Mouse (Mus musculus) liver, embryonic 15.5 days (tissue): ENCODE measurements around the gene A130010J15Rik. TPM values are rescaled to one million over a fixed set of nuclear protein-coding genes. Genes with fewer than 3 reads are reported as not detected.

Experiments used
- ATAC-seq: fragments of 200-750 bp; cut with Nextera tagmentation; 2 replicates; pipeline ENCODE4 v1.8.0; 2017; ENCODE audit warnings: moderate number of reproducible peaks, mild to moderate bottlenecking, moderate library complexity; ENCODE audit not compliant: insufficient read depth
- H3K27ac ChIP-seq: fragments of 300-500 bp; sonication (generic); replicated peaks from 2 replicates; pipeline ENCODE4 v1.5.1; 2015; ENCODE audit warnings: mild to moderate bottlenecking, inconsistent platforms
- H3K27me3 ChIP-seq: fragments of 300-500 bp; sonication (generic); 2 replicates; pipeline ENCODE4 v1.6.1; 2015; ENCODE audit warnings: mild to moderate bottlenecking, inconsistent platforms
- H3K36me3 ChIP-seq: fragments of 300-500 bp; sonication (generic); replicated peaks from 2 replicates; pipeline ENCODE4 v1.6.1; 2015; ENCODE audit warnings: moderate library complexity, mild to moderate bottlenecking, inconsistent platforms
- H3K4me1 ChIP-seq: fragments of 300-500 bp; sonication (generic); replicated peaks from 2 replicates; pipeline ENCODE4 v1.6.1; 2015; ENCODE audit warnings: inconsistent platforms
- H3K4me2 ChIP-seq: fragments of 300-500 bp; sonication (generic); 2 replicates; pipeline ENCODE4 v1.6.1; 2015; ENCODE audit warnings: moderate library complexity, mild to moderate bottlenecking, inconsistent platforms
- H3K4me3 ChIP-seq: fragments of 300-500 bp; sonication (generic); replicated peaks from 2 replicates; pipeline ENCODE4 v1.5.1; 2015; ENCODE audit warnings: mild to moderate bottlenecking, inconsistent platforms
- H3K9ac ChIP-seq: fragments of 300-500 bp; sonication (generic); 2 replicates; pipeline ENCODE4 v1.6.1; 2015; ENCODE audit warnings: moderate library complexity, mild to moderate bottlenecking, inconsistent platforms
- H3K9me3 ChIP-seq: fragments of 300-500 bp; sonication (generic); replicated peaks from 2 replicates; pipeline ENCODE4 v1.6.1; 2016; ENCODE audit warnings: inconsistent platforms
- WGBS: fragments of 180-500 bp; shearing (Covaris S2); methylation state at CpG from one replicate; pipeline ENCODE4 v1.1.7; 2015; ENCODE audit warnings: mixed read lengths; ENCODE audit not compliant: insufficient replicate concordance; 5-methylcytosine and 5-hydroxymethylcytosine counted together
- polyA plus RNA-seq: library from polyadenylated mRNA; unstranded; fragments of >200 nt; fragmentation: Nextera tagmentation; extraction: Ambion mirVana; gene quantifications from 2 replicates; pipeline ENCODE4 v1.2.1, GENCODE M21; 2015

Gene A130010J15Rik
- polyA plus RNA-seq, 1 experiment from 2014 or later = 3.9 TPM

DNA sequence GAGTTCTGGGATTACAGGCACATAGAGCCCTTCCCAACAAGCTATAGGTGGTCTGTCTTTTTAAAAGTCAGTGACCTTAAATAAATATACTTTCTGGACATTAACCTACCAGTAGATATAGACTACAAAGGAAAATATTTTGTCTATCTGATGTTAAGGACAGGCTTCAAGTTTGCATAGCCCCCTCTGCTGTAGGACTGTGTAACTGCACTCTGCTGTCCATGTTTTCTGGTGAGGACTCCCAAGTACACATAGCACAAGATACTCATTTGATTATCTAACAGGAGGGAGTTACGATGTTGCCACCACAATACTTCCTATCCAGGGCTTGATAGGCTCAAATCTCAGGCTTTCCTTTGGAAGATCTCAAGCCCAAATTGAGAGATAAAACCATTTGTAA lies 34.1 kb upstream of the A130010J15Rik start:
- no peak overlapping the region for H3K4me2 ChIP-seq
- ATAC-seq = no peak
- H3K27me3 ChIP-seq = 0 out of 2 replicates have a peak, but pooled peaks cover 8% of the 10 kb centered on the region
- H3K9me3 ChIP-seq = no peaks in the 10 kb centered on the region
- peaks cover 23% of the 10 kb centered on the region for H3K4me1 ChIP-seq
- H3K36me3 ChIP-seq = no peaks in the 10 kb centered on the region
- H3K4me3 ChIP-seq = no peak overlapping the region
- no peak overlapping the region for H3K27ac ChIP-seq
- H3K9ac ChIP-seq = no peak overlapping the region
- WGBS = 63% methylated on average over 1 of the region's 1 CpGs

DNA sequence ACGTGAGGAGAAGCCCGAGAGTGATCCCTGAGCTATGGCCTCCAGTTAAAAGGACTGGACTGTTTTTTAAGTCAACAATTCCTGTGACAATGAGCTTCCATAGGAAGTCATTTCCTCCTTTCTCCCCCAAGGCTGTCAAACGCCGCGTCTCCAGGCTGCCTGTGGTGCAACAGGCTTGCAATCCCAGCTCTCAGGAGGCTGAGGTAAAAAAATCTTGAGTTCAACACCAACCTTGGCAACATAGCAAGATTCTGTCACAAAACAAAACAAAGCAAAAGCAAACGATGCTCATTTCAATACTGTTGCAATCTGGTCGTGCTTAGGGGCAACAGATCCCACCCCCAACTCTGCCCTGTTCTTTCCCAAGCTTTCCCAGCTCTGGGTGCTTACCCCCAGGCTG lies 29.8 kb upstream of the A130010J15Rik start:
- Histone ChIP-seq H3K4me3 (no peak overlapping the region), H3K4me2 (no peak overlapping the region), H3K9ac (no peak overlapping the region), H3K36me3 (no peaks in the 10 kb centered on the region), H3K9me3 (no peaks in the 10 kb centered on the region), H3K4me1 (no peaks in the 10 kb centered on the region), H3K27ac (no peak overlapping the region), H3K27me3 (0 out of 2 replicates have a peak, but pooled peaks cover 8% of the 10 kb centered on the region)
- WGBS = 25% methylated on average over 7 of the region's 7 CpGs
- no peak for ATAC-seq

DNA sequence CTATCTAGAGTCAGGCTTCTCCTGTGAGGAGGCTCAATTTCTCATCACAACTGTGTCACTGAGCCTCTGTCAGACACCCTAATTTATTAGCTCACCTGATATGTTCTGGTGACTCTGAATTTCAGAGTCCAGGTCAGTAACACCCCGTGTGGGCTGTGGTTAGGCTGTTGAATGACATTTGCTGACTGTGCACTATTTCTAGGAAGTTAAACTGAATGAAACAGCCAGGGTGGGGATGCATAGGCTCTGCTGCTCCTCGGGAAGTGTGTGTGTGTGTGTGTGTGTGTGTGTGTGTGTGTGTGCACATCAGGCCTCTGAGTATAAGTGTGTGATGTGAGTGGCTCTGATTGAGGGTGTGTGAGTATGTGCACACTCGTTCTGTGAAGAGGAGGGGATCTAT lies 29.2 kb upstream of the A130010J15Rik start:
- no peaks in the 10 kb centered on the region for H3K36me3 ChIP-seq
- H3K4me2 ChIP-seq = no peak overlapping the region
- H3K4me1 ChIP-seq = no peaks in the 10 kb centered on the region
- H3K9ac ChIP-seq = no peak overlapping the region
- H3K27me3 ChIP-seq = 0 out of 2 replicates have a peak, but pooled peaks cover 8% of the 10 kb centered on the region
- no peak overlapping the region for H3K27ac ChIP-seq
- WGBS = 23% methylated on average over 3 of the region's 3 CpGs
- no peaks in the 10 kb centered on the region for H3K9me3 ChIP-seq
- no peak overlapping the region for H3K4me3 ChIP-seq
- ATAC-seq = no peak

DNA sequence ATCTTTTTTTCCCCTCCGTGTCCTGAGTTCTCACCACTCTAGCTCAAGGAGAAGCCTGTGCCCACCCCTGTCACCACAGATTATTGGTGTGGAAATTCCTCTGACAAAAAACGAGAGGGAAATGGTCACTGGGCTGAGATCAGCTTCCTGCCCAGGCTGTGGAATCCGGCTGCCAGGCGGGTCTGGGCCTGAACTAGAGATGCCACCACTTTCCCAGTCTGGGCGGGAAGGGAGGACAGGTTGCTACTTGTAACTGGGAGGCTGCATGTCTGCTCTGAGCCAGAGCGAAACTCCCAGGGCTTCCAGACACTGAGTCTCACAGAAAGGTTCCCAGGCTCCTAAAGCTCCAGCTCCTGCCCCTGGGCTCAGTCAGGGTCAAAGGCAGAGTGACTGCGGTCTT lies 26.7 kb upstream of the A130010J15Rik start:
- no peaks in the 10 kb centered on the region for H3K9me3 ChIP-seq
- H3K36me3 ChIP-seq = no peaks in the 10 kb centered on the region
- no peak overlapping the region for H3K4me2 ChIP-seq
- no peak for ATAC-seq
- H3K27ac ChIP-seq = no peak overlapping the region
- H3K27me3 ChIP-seq = 0 out of 2 replicates have a peak, but pooled peaks cover 8% of the 10 kb centered on the region
- H3K4me3 ChIP-seq = no peak overlapping the region
- 66% methylated on average over 7 of the region's 7 CpGs for WGBS
- no peaks in the 10 kb centered on the region for H3K4me1 ChIP-seq
- H3K9ac ChIP-seq = no peak overlapping the region

DNA sequence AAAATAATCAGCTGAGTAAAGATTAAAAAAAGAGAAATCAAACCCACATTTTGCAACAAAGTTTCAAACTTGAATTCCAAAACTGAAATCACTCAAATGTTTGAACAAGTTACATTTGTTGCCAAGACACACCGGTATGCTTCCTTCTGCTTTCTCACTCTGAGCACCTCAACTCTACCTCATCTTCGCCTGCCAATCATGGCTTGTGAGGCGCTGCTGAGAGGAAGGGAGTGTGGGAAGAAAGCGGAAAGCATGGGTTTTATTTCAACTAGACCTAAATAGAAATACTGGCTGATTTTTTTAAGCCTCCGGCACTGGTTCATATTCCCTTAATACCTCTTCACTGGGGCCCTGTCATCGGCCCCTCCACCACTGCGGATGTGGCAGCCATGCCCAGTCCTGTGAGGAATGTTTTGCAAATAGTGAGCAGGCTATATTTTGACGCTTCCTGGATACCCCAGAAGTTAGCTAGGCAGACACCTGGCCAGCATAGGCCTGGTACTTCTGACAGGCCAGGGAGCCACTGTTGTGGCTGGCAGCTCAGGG lies 25.3 kb upstream of the A130010J15Rik start:
- WGBS = 43% methylated on average over 8 of the region's 8 CpGs
- Histone ChIP-seq H3K4me2 (no peak overlapping the region), H3K27me3 (0 out of 2 replicates have a peak, but pooled peaks cover 4% of the 10 kb centered on the region), H3K9me3 (no peaks in the 10 kb centered on the region), H3K36me3 (no peaks in the 10 kb centered on the region), H3K27ac (no peak overlapping the region), H3K9ac (no peak overlapping the region), H3K4me3 (no peak overlapping the region), H3K4me1 (no peaks in the 10 kb centered on the region)
- no peak for ATAC-seq

DNA sequence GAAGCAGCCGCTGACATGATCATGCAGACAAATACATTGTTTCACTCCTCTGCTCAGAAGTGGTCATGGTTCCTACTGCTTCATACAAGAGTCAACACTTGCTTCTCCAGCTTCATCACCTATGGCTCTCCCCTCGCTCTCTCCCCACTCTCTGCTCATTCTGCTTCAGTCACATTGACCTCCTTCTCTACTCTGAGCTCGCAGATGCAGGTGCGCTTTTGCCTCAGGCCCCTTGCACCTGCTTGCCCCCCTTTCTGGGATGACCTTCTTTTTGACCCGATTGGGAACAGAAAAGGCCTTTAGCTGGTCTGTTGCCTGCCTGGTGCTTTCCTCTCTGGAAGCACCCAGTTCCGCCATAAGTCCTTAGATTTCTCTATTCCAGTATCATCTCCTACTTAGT lies 23.3 kb upstream of the A130010J15Rik start:
- H3K36me3 ChIP-seq = no peaks in the 10 kb centered on the region
- ATAC-seq = no peak
- no peak overlapping the region for H3K4me3 ChIP-seq
- H3K4me2 ChIP-seq = no peak overlapping the region
- peaks cover 10% of the 10 kb centered on the region for H3K27me3 ChIP-seq
- no peak overlapping the region for H3K27ac ChIP-seq
- H3K9ac ChIP-seq = no peak overlapping the region
- 65% methylated on average over 6 of the region's 6 CpGs for WGBS
- no peaks in the 10 kb centered on the region for H3K9me3 ChIP-seq
- no peaks in the 10 kb centered on the region for H3K4me1 ChIP-seq

DNA sequence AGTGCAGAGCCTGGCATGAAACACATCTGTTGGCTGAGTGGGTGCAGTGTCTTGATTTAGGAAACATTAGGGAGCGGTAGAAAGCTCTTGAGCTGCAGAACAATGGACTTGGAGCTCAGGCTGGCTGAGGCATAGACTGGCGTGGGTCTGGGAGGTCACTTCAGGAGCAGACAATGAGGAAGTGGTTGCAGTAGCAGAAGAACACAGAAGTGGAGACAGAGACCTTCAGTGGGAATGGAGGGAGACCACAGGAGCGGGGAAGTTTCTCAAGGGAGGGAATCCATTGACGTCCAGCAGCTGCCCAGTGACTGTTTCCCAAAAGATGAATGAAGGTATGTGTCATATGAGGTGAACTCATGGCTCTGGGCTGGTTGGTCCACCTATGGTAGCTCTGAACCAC lies 22.7 kb upstream of the A130010J15Rik start:
- 32% methylated on average over 4 of the region's 4 CpGs for WGBS
- H3K27me3 ChIP-seq = peaks cover 13% of the 10 kb centered on the region
- no peak overlapping the region for H3K4me3 ChIP-seq
- no peak overlapping the region for H3K27ac ChIP-seq
- no peaks in the 10 kb centered on the region for H3K4me1 ChIP-seq
- ATAC-seq = no peak
- H3K9me3 ChIP-seq = no peaks in the 10 kb centered on the region
- H3K9ac ChIP-seq = no peak overlapping the region
- H3K36me3 ChIP-seq = no peaks in the 10 kb centered on the region
- no peak overlapping the region for H3K4me2 ChIP-seq

DNA sequence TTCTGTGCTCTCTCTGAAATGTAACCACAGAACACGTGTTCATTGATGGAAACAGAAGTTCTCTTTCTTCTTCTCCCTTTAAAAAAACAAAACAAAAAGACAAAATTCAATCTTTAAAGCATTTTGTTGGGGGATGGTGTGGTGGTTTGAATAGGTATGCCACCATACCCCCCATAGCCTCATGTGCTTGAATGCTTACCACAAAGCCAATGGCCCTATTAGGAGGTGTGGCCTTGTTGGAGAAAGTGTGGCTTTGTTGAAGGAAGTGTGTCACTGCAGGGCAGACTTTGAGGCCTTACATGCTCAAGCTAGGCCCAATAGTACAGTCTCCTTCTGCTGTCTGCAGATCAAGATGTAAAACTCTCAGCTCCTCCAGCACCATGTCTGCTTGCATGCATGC lies 21.4 kb upstream of the A130010J15Rik start:
- H3K4me3 ChIP-seq = no peak overlapping the region
- H3K4me1 ChIP-seq = no peaks in the 10 kb centered on the region
- H3K27ac ChIP-seq = no peak overlapping the region
- H3K9me3 ChIP-seq = no peaks in the 10 kb centered on the region
- no peak overlapping the region for H3K9ac ChIP-seq
- no peak for ATAC-seq
- 16% methylated on average over 1 of the region's 1 CpGs for WGBS
- no peaks in the 10 kb centered on the region for H3K36me3 ChIP-seq
- peaks cover 24% of the 10 kb centered on the region for H3K27me3 ChIP-seq
- no peak overlapping the region for H3K4me2 ChIP-seq

DNA sequence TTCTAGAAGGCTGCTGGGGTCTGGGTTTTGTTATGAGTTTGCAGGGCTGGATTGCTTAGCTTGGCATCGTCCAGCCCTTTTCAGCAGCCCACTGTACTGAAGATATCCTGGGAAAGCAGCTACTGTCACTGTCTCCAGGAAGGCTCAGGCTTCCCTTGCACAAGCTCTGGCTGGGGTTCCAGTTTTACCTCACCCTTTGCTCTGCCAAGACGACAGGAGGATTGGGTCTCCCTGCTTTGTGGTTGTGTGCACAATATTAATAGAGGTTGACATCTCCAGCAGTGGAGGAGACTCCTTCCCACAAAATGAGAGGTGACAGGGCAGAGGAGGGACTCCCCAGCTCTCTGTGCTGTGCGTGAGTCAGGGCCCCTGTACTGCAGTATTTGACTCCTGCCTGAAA lies 18.6 kb upstream of the A130010J15Rik start:
- no peak overlapping the region for H3K9ac ChIP-seq

DNA sequence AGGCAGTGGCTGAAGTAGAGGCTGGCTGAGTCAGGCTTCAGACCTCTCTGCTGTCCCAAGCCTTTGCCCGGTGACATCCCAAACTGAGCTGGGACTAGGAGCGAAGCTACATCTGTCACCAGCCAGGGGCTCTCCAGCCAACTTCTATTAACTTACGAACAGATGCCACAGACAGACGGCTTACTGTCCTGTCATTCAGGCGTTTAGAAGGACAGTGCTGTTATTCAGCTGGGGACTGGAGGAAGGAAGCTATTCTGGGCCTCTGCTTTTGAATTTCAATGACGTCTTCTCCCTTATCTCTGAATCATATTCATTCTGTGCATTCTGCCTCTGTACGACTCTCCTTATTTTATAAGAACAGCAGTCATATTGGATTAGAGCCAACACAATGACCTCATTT lies 16.7 kb upstream of the A130010J15Rik start:
- no peak overlapping the region for H3K4me2 ChIP-seq
- H3K4me1 ChIP-seq = peaks cover 16% of the 10 kb centered on the region
- H3K4me3 ChIP-seq = no peak overlapping the region
- H3K36me3 ChIP-seq = no peaks in the 10 kb centered on the region
- H3K27ac ChIP-seq = no peak overlapping the region
- 28% methylated on average over 7 of the region's 7 CpGs for WGBS
- H3K9ac ChIP-seq = no peak overlapping the region
- H3K27me3 ChIP-seq = peaks cover 55% of the 10 kb centered on the region
- ATAC-seq = no peak
- H3K9me3 ChIP-seq = no peaks in the 10 kb centered on the region

More for the DNA sequence above, 18.6 kb upstream of the A130010J15Rik start:
- Histone ChIP-seq H3K27ac (no peak overlapping the region), H3K36me3 (no peaks in the 10 kb centered on the region), H3K4me3 (no peak overlapping the region), H3K4me1 (peaks cover 10% of the 10 kb centered on the region), H3K4me2 (no peak overlapping the region), H3K9me3 (no peaks in the 10 kb centered on the region), H3K27me3 (peaks cover 52% of the 10 kb centered on the region)
- ATAC-seq = no peak
- WGBS = 42% methylated on average over 3 of the region's 3 CpGs

DNA sequence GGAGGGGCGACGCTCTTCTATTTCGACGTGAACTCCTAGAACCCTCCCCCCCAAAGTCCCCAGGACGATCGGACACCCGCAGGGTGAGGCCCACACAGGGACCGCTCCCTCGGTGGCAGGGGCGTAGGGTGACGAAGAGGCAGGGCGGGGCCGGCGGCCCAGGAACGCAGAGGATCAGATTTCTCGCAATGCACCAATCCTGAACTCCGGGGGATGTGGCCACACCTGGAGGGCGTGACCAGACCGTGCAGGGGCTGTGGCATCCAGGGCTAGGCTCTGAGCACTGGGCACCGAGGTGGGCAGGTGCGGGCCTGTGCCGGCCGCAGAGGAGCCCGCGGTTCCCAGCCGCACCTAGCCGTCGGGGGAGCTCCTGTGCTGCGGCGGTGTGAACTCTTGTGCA lies 15.0 kb upstream of the A130010J15Rik start, which contains the start of gene Irf6:
Irf6 (plus strand) TSS at position 240 of the 400 bp plus-strand sequence.
- WGBS = 3% methylated on average over 30 of the region's 30 CpGs

DNA sequence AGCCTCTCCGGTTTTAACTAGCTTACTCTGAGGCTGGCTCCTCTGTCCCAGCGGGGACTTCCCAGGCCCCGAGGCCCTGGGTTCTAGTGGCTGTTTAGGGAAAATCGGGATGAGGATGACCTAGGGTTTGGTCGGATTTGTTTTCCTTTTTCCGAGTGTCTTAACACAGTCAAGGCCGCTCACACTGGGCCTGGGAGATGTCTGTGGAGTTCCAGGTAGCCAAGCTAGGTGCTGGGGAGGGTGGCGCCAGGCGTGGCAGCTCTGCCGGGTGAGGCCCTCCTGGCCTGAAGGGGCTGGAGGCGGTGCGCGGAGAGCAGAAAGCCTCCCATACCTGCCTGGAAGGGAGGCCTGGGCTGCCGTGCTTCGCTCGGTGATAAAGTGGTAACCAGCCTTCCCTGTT lies 14.3 kb upstream of the A130010J15Rik start:
- ATAC-seq = no peak
- no peak overlapping the region for H3K27ac ChIP-seq
- no peaks in the 10 kb centered on the region for H3K36me3 ChIP-seq
- H3K4me3 ChIP-seq = peak overlapping the region; percentile 51
- peak overlapping the region; percentile 60 for H3K4me2 ChIP-seq
- no peak overlapping the region; the same call in 1 of the 2 replicates for H3K9ac ChIP-seq
- peaks cover 28% of the 10 kb centered on the region for H3K4me1 ChIP-seq
- no peaks in the 10 kb centered on the region for H3K9me3 ChIP-seq
- WGBS = 52% methylated on average over 16 of the region's 16 CpGs
- H3K27me3 ChIP-seq = peaks cover 54% of the 10 kb centered on the region

More for the DNA sequence above, 15.0 kb upstream of the A130010J15Rik start, which contains the start of gene Irf6:
- no peak within 1 kb of the TSS for H3K27ac ChIP-seq
- H3K27me3 ChIP-seq = peaks cover 55% of the 10 kb centered on the region
- H3K36me3 ChIP-seq = no peaks in the 10 kb centered on the region
- peak within 1 kb of the TSS; percentile 51 for H3K4me3 ChIP-seq
- peak within 1 kb of the TSS; percentile 21; the same call in 1 of the 2 replicates for H3K9ac ChIP-seq
- H3K4me2 ChIP-seq = peak within 1 kb of the TSS; percentile 60
- peaks cover 28% of the 10 kb centered on the region for H3K4me1 ChIP-seq
- peak; percentile 85 for ATAC-seq
- no peaks in the 10 kb centered on the region for H3K9me3 ChIP-seq
